Mouse (Mus musculus) forebrain, embryonic 12.5 days (tissue): Measurements from ENCODE around the gene Tnc. TPM values are rescaled to one million over a fixed set of nuclear protein-coding genes. Genes with fewer than 3 reads are reported as not detected.
"Not testable (repeated sequence)": the region's sequence is repeated elsewhere in the genome, so short reads cannot be mapped to it uniquely, and the experiment has no call there.

Experiments
- ATAC-seq: fragments of 200-750 bp; cut with Nextera tagmentation; 2 replicates; pipeline ENCODE4 v1.8.0; 2017; ENCODE audit warnings: moderate TSS enrichment; ENCODE audit not compliant: low FRiP score
- H3K27ac ChIP-seq: fragments of 300-500 bp; sonication (generic); 2 replicates; pipeline ENCODE4 v1.5.1; 2016; ENCODE audit warnings: mild to moderate bottlenecking
- H3K27me3 ChIP-seq: fragments of 300-500 bp; sonication (generic); 2 replicates; pipeline ENCODE4 v1.6.1; 2016; ENCODE audit warnings: mild to moderate bottlenecking
- H3K36me3 ChIP-seq: fragments of 300-500 bp; sonication (generic); replicated peaks from 2 replicates; pipeline ENCODE4 v1.6.1; 2016; ENCODE audit warnings: mild to moderate bottlenecking
- H3K4me1 ChIP-seq: fragments of 300-500 bp; sonication (generic); 2 replicates; pipeline ENCODE4 v1.6.1; 2016
- H3K4me2 ChIP-seq: fragments of 300-500 bp; sonication (generic); 2 replicates; pipeline ENCODE4 v1.6.1; 2016; ENCODE audit warnings: mild to moderate bottlenecking, moderate library complexity
- H3K4me3 ChIP-seq: fragments of 300-500 bp; sonication (generic); replicated peaks from 2 replicates; pipeline ENCODE4 v1.5.1; 2016; ENCODE audit warnings: mild to moderate bottlenecking
- H3K9ac ChIP-seq: fragments of 300-500 bp; sonication (generic); 2 replicates; pipeline ENCODE4 v1.6.1; 2016; ENCODE audit warnings: mild to moderate bottlenecking
- H3K9me3 ChIP-seq: fragments of 300-500 bp; sonication (generic); 2 replicates; pipeline ENCODE4 v1.6.1; 2016
- WGBS: fragments of 180-500 bp; shearing (Covaris S2); methylation state at CpG from one replicate; pipeline ENCODE4 v1.1.7; 2016; 5-methylcytosine and 5-hydroxymethylcytosine counted together
- polyA plus RNA-seq: library from polyadenylated mRNA; unstranded; fragments of >200 nt; fragmentation: Nextera tagmentation; extraction: Ambion mirVana; gene quantifications from 2 replicates; pipeline ENCODE4 v1.2.1, GENCODE M21; 2016

Gene Tnc
- polyA plus RNA-seq, 1 experiment from 2014 or later: 11.8 TPM

DNA sequence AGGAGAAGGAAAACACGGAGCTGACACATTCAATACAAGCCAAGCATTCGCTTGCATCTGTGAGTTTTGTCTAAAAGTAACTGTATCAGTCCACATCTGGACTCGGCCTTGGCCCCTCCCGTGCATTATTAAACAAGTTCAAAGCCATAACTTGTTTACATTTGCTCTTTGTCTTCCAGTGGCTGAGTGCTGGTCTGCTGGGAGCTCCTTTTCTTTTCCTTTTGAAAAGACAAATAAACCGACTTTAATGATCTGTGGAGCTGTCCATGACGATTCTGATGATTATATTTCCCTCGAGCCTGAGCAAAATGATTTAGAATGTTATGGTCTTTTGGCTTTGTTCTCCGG lies 63.7 kb downstream of the Tnc start:
- WGBS: 63% methylated on average over 8 of the region's 8 CpGs
- no peaks in the 10 kb centered on the region for H3K36me3 ChIP-seq
- ATAC-seq: no peak

DNA sequence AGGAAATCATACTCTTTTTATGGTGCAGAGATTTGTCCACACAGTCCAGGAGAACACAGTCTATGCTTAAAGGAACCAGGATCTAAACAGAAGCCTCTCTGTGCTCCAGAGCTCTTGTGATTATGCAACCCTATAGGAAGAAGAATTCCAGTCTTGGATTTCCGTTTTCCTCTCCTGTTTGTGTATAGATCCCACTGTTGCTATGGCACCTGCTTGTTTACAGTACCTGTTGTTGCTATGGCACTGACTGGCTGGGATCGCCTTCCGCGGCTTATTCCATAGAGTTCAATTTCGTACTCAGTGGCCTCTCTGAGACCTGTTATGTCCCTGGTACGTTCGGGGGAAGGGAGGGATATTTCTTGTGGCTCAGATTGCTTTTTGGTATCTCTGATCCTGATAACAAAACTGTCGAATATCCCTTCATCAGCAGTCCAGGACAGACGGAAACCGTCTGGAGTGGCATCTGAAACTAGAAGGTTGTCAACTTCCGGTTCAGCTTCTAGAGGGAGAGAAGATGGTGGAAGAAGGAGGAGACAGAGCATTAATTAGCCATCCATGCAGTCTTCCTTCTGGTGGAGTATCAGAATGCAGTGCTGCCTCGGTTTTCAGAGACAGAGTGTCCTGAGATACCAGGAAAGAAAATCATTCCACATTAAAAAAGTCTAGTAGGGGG lies 64.3 kb downstream of the Tnc start:
- no peak overlapping the region for H3K4me2 ChIP-seq
- WGBS: 79% methylated on average over 12 of the region's 12 CpGs
- no peaks in the 10 kb centered on the region for H3K36me3 ChIP-seq
- no peaks in the 10 kb centered on the region for H3K9me3 ChIP-seq
- H3K4me1 ChIP-seq: peaks cover 12% of the 10 kb centered on the region
- no peaks in the 10 kb centered on the region for H3K27me3 ChIP-seq
- ATAC-seq: no peak
- no peak overlapping the region for H3K9ac ChIP-seq
- no peak overlapping the region for H3K4me3 ChIP-seq
- H3K27ac ChIP-seq: no peak overlapping the region

More for the DNA sequence above, 63.7 kb downstream of the Tnc start:
- Histone ChIP-seq H3K27ac (no peak overlapping the region), H3K4me3 (no peak overlapping the region), H3K9me3 (no peaks in the 10 kb centered on the region), H3K4me2 (no peak overlapping the region), H3K9ac (no peak overlapping the region), H3K4me1 (peaks cover 12% of the 10 kb centered on the region), H3K27me3 (no peaks in the 10 kb centered on the region)

DNA sequence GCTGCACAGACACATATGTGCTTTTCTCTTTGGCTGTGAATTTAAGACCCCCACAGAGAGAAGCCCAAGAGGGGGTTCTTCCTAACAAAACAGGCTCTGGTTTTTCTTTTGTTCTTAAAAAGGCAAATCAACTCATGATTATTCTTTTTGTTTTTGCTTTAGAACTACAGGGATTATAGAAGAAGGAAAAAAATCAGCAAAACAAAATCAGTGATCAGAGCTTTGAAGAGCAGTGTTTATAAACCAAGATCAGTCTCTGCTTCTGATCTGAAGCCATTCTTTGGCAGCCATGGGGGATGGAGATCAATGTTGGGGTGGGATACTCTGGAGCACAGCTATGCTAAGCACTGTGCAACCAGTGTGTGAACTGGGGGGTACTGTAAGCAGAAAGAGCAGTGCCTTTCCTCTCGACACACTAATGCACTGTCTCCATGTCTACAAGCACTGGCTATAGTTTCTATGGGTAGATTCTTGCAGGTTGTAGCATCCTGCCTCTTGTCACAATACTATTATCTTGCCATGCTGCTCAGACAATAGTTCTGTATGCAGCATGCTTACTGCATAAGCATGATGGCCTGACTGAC lies 66.5 kb downstream of the Tnc start:
- WGBS: 76% methylated on average over 1 of the region's 1 CpGs
- Histone ChIP-seq H3K9ac (no peak overlapping the region), H3K4me1 (peaks cover 8% of the 10 kb centered on the region; the same call in 1 of the 2 replicates), H3K4me3 (no peak overlapping the region), H3K36me3 (no peaks in the 10 kb centered on the region), H3K27ac (no peak overlapping the region), H3K9me3 (no peaks in the 10 kb centered on the region), H3K4me2 (no peak overlapping the region), H3K27me3 (no peaks in the 10 kb centered on the region)
- ATAC-seq: no peak

DNA sequence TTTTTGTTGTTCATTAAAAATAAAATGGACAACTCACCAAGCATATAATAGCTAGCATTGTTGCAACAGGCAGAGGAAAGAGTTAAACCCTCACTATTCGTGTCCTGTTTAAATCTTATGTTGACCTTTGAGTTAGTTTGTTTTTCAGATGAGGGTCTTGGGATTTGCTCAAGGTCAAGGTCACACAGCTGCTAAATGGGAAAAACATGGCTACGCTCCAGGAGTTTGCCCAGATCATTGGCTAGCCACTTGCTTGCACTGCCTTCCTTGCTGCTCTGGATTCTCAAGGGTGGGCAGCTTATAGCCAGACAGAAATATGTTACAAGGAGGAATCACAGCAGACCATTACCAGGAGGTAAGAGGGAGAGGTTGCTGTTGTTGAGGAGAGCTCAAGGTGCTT lies 67.2 kb downstream of the Tnc start:
- H3K4me1 ChIP-seq: peaks cover 8% of the 10 kb centered on the region; the same call in 1 of the 2 replicates
- no peaks in the 10 kb centered on the region for H3K9me3 ChIP-seq
- no peaks in the 10 kb centered on the region for H3K27me3 ChIP-seq
- H3K4me3 ChIP-seq: no peak overlapping the region
- no peak overlapping the region for H3K9ac ChIP-seq
- H3K27ac ChIP-seq: no peak overlapping the region
- 48% methylated on average over 2 of the region's 2 CpGs for WGBS
- H3K4me2 ChIP-seq: no peak overlapping the region
- H3K36me3 ChIP-seq: no peaks in the 10 kb centered on the region
- no peak for ATAC-seq

DNA sequence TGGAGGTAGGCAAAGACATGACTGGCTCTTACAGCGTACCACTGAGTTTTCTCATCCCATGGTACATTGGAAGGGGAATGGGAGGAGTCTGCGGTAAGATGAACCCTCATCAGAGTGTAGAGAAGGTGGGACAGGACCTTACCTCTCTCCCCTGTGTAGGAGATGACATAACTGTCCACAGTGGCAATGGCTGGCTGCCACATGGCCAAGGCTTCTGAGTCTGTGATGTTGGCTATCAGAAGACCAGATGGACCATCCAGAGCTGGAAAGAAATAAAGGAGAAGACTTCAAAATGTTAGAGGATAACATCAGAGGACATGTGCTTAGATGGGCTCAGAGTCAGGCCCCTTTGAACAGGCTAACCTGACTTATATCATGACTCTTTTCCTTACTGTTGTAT lies 74.3 kb downstream of the Tnc start:
- Histone ChIP-seq H3K4me3 (no peak overlapping the region), H3K4me1 (no peaks in the 10 kb centered on the region), H3K27ac (no peak overlapping the region), H3K27me3 (no peaks in the 10 kb centered on the region), H3K9ac (no peak overlapping the region), H3K4me2 (no peak overlapping the region), H3K36me3 (no peaks in the 10 kb centered on the region), H3K9me3 (no peaks in the 10 kb centered on the region)
- WGBS: 89% methylated on average over 2 of the region's 2 CpGs
- ATAC-seq: no peak

DNA sequence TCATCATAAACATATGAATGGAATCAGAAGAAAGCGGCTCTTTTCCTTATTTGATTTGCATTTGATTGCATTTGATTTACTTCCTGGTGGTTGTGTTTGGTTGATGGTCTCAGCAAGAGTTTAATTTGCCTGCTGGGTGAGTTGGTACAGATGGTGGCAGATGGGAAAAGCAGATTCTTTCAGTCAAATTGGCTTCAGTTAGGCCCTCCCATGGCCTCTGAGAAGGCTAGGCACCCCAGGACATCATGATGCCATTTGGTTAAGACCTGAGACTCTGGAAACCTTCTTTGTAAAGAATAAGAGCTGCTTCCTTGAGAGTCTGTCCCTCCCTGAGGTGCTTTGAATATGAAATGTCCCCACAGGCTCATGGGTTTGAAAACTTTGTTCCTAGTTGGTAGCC lies 75.1 kb downstream of the Tnc start:
- H3K4me1 ChIP-seq: no peaks in the 10 kb centered on the region
- H3K9ac ChIP-seq: no peak overlapping the region
- no peak overlapping the region for H3K27ac ChIP-seq
- H3K36me3 ChIP-seq: no peaks in the 10 kb centered on the region
- no peaks in the 10 kb centered on the region for H3K27me3 ChIP-seq
- 52% methylated on average over 1 of the region's 1 CpGs for WGBS
- no peak overlapping the region for H3K4me3 ChIP-seq
- no peaks in the 10 kb centered on the region for H3K9me3 ChIP-seq
- H3K4me2 ChIP-seq: no peak overlapping the region
- no peak for ATAC-seq

DNA sequence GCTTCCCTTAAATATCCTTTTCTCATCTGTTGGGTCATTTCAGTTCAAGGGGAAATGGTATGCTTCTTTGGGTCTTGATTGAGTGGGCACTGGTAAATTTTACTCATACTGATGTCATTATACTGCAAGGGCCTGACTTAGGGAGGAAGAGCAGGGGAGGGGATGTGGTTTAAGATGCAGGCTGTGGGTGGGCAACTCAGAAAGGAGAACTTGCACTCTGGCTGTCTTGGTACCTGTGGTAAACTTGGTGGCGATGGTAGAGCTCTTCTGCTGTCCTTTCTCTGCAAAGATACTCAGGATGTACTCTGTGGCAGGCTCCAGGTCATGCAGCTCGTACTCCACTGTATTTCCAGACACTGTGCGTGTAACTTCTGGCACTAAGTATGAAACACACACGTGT lies 75.9 kb downstream of the Tnc start:
- no peak for ATAC-seq
- 83% methylated on average over 4 of the region's 4 CpGs for WGBS

DNA sequence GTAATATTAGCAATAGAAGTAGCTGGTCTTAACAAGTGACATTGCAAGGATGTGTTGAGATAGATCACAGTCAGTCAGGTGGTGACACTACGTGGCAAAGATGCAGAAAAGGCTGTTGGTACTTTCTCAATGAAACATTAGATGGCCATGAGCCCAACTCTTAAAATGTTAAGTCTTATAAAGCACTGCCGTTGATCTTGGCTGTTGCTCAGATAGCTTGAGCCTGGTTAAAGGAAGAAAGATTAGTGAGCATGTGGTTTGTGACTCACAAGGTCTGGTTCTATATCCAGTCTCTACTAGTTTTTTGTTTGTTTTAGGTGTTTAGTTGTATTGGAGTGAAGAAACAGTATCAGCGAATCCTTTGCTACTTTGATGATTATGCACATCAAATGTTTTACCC lies 76.9 kb downstream of the Tnc start:
- H3K27ac ChIP-seq: no peak overlapping the region
- H3K4me1 ChIP-seq: no peaks in the 10 kb centered on the region
- no peaks in the 10 kb centered on the region for H3K27me3 ChIP-seq
- 95% methylated on average over 3 of the region's 3 CpGs for WGBS
- no peak overlapping the region for H3K4me2 ChIP-seq
- H3K36me3 ChIP-seq: no peaks in the 10 kb centered on the region
- no peaks in the 10 kb centered on the region for H3K9me3 ChIP-seq
- H3K9ac ChIP-seq: no peak overlapping the region
- ATAC-seq: no peak
- H3K4me3 ChIP-seq: no peak overlapping the region

More for the DNA sequence above, 75.9 kb downstream of the Tnc start:
- H3K4me3 ChIP-seq: no peak overlapping the region
- no peaks in the 10 kb centered on the region for H3K27me3 ChIP-seq
- H3K36me3 ChIP-seq: no peaks in the 10 kb centered on the region
- no peaks in the 10 kb centered on the region for H3K9me3 ChIP-seq
- H3K9ac ChIP-seq: no peak overlapping the region
- no peak overlapping the region for H3K27ac ChIP-seq
- no peaks in the 10 kb centered on the region for H3K4me1 ChIP-seq
- no peak overlapping the region for H3K4me2 ChIP-seq

DNA sequence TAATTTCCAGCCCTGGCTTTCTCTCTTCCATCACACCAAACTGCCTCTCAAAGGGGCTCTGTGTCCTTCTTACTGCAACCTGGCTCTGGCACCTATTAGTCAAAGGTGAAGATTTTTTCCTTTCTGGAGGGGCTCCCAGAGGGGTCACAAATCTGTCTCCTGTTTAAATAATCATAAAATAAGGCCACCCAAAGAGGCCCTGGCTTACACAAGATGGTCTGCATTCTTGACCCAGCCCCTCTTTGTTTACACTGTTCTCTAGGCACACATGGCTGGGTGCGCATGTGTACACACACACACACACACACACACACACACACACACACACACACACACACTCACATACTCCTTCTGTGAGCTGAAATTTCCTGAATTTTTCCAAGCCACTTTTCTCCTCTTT lies 83.4 kb downstream of the Tnc start:
- no peak overlapping the region for H3K4me2 ChIP-seq
- no peaks in the 10 kb centered on the region for H3K27me3 ChIP-seq
- no peak for ATAC-seq
- no peak overlapping the region for H3K9ac ChIP-seq
- WGBS: 71% methylated on average over 1 of the region's 1 CpGs
- H3K4me1 ChIP-seq: no peaks in the 10 kb centered on the region
- H3K4me3 ChIP-seq: no peak overlapping the region
- no peaks in the 10 kb centered on the region for H3K9me3 ChIP-seq
- no peaks in the 10 kb centered on the region for H3K36me3 ChIP-seq
- H3K27ac ChIP-seq: no peak overlapping the region

DNA sequence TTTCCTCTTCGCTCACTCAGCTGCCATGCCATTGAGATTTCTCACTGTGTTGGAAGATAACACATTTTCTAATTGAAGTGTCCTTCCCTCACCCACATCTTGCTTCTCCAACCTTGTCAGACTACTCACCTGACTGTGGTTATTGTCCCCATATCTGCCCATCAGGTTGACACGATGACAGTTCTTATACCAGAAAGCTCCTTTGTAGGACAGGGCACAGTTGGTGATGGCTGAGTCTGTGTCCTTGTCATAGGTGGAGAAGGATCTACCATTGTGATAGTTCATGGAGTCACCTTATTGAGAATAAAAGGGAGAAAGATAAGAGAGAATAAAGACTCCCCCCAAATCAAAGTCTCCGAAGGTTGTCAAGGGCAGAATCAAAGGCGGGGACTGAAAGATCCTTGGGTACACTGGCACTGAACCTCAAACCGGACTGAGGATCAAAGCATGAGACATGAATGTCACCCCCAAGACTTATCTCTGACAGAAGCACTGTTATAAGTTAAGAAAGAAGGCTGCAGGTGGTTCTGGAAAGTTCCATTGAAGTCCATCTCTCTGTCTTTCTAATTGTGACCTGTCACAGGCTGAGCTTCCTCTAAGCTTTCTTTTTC lies 84.9 kb downstream of the Tnc start:
- WGBS: 91% methylated on average over 5 of the region's 5 CpGs
- H3K9ac ChIP-seq: no peak overlapping the region
- H3K9me3 ChIP-seq: no peaks in the 10 kb centered on the region
- H3K4me2 ChIP-seq: no peak overlapping the region
- H3K4me3 ChIP-seq: no peak overlapping the region
- no peak overlapping the region for H3K27ac ChIP-seq
- no peaks in the 10 kb centered on the region for H3K4me1 ChIP-seq
- no peak for ATAC-seq
- H3K36me3 ChIP-seq: no peaks in the 10 kb centered on the region
- no peaks in the 10 kb centered on the region for H3K27me3 ChIP-seq

DNA sequence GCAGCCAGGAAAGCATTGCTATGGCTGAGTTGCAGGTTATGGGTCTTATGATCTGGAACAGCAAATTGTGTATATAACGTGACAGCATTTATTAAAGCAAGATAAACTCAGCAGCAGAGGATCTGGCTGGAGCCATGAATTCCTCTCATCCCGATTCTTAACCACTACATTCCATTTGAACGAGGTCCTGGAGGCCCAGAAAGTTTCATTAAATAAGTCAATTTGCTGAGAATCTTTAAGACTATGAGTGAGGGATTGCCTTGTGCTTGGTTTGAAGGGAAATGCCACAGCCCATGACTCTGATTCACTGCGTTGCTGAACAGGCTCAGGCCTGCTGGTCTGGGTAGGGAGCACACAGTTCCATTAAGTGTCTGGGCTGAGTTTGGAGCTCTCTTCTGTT lies 88.2 kb downstream of the Tnc start:
- Histone ChIP-seq H3K27me3 (no peaks in the 10 kb centered on the region), H3K9ac (no peak overlapping the region), H3K27ac (no peak overlapping the region), H3K36me3 (no peaks in the 10 kb centered on the region), H3K4me2 (no peak overlapping the region), H3K4me3 (no peak overlapping the region), H3K9me3 (no peaks in the 10 kb centered on the region), H3K4me1 (no peaks in the 10 kb centered on the region)
- ATAC-seq: no peak
- 88% methylated on average over 4 of the region's 4 CpGs for WGBS

DNA sequence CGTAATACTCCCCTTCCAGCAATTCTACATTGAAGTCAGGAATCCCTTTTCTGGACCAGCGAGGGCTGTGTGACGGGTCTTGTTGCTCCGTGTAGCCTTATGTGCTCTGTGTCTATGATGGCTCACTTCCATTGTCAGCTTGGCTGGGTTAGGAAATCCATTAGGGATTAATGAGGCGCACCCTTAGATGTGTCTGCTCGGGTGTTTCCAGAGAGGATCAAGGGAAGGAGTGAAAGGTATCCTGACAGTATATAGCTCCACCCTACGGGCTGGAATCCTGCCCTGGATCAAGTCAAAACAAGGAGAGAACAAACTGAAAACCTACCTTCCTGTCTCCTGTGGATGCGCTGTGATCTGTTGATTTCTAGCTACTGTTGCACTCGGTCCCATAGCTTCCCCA lies 96.8 kb downstream of the Tnc start:
- ATAC-seq: no peak
- Histone ChIP-seq H3K27me3 (no peaks in the 10 kb centered on the region), H3K9ac (no peak overlapping the region), H3K4me2 (no peak overlapping the region), H3K9me3 (no peaks in the 10 kb centered on the region), H3K4me1 (no peaks in the 10 kb centered on the region), H3K27ac (no peak overlapping the region), H3K36me3 (no peaks in the 10 kb centered on the region), H3K4me3 (no peak overlapping the region)
- WGBS: 84% methylated on average over 9 of the region's 9 CpGs

DNA sequence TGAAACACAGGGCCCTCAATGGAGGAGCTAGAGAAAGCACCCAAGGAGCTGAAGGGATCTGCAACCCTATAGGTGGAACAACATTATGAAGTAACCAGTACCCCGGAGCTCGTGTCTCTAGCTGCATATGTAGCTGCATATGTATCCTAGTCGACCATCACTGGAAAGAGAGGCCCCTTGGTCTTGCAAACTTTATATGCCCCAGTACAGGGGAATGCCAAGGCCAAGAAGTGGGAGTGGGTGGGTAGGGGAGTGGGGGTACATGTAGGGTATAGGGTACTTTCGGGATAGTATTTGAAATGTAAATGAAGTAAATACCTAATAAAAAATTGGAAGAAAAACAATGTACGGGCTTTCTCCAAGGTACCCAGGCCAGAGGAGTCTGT lies 98.1 kb downstream of the Tnc start:
- not testable (repeated sequence) for H3K9me3 ChIP-seq, H3K27me3 ChIP-seq, H3K36me3 ChIP-seq, H3K27ac ChIP-seq, H3K9ac ChIP-seq, H3K4me3 ChIP-seq, H3K4me1 ChIP-seq, H3K4me2 ChIP-seq, ATAC-seq
- WGBS: 90% methylated on average over 5 of the region's 5 CpGs
